Mouse (Mus musculus) gastrocnemius, adult 8-10 months (tissue): ENCODE results near the gene Rhd. TPM values are rescaled to one million over a fixed set of nuclear protein-coding genes. Genes with fewer than 3 reads are reported as not detected.
A peak's percentile ranks its signal among the peaks of the same experiment; 100 is the strongest.
"Not testable (repeated sequence)": the region's sequence is repeated elsewhere in the genome, so short reads cannot be mapped to it uniquely, and the experiment has no call there.

Source experiments
- DNase-seq, 2 experiments: peaks; one replicate each; pipeline ENCODE4 v3.0.0; 2022; ENCODE audit warnings: low spot score in 2 of 2
- total RNA-seq, 4 experiments: library from RNA; stranded (reverse); gene quantifications; 2 replicates each; pipeline ENCODE4 v1.2.4; 2022

Gene Rhd
- total RNA-seq, 4 experiments from 2014 or later = not detected

GRCm38 (mm10) chr4:134911406-134911805, 47.1 kb downstream of the Rhd start:
- DNase-seq = not testable (repeated sequence)

- DNase-seq = peak in 1 of 2 experiments; percentile 41
Measured at GRCm38 (mm10) chr4:134913413-134913812, 49.1 kb downstream of the Rhd start.

GRCm38 (mm10) chr4:134914122-134914863, 50.0 kb downstream of the Rhd start:
- DNase-seq = no peak

- DNase-seq = peak; percentile 88 to 92
Measured at GRCm38 (mm10) chr4:134914864-134915209, 50.5 kb downstream of the Rhd start, which contains the start of gene Tmem50a. Gene Tmem50a, minus strand, starts transcription at chr4:134915024.

- no peak for DNase-seq
Measured at GRCm38 (mm10) chr4:134915223-134916050, 51.1 kb downstream of the Rhd start.

GRCm38 (mm10) chr4:134917194-134917593, 52.9 kb downstream of the Rhd start:
- DNase-seq = no peak

- peak; percentile 72 to 79 for DNase-seq
Measured at GRCm38 (mm10) chr4:134918381-134918780, 54.0 kb downstream of the Rhd start.

- DNase-seq = no peak
Measured at GRCm38 (mm10) chr4:134919733-134920540, 55.6 kb downstream of the Rhd start.

GRCm38 (mm10) chr4:134920631-134921030, 56.3 kb downstream of the Rhd start:
- no peak for DNase-seq

- no peak for DNase-seq
Measured at GRCm38 (mm10) chr4:134921703-134922102, 57.4 kb downstream of the Rhd start.

- no peak for DNase-seq
Measured at GRCm38 (mm10) chr4:134922111-134922924, 58.0 kb downstream of the Rhd start.

GRCm38 (mm10) chr4:134922925-134923244, 58.5 kb downstream of the Rhd start:
- DNase-seq = peak; percentile 60 to 67

GRCm38 (mm10) chr4:134923258-134924018, 59.1 kb downstream of the Rhd start, which contains the start of gene Rsrp1:
Gene Rsrp1, plus strand, starts transcription at chr4:134923592.
- peak; percentile 92 to 98 for DNase-seq

GRCm38 (mm10) chr4:134924019-134924741, 59.8 kb downstream of the Rhd start:
- DNase-seq = peak; percentile 47 to 72

GRCm38 (mm10) chr4:134925206-134925605, 60.9 kb downstream of the Rhd start:
- peak; percentile 53 to 72 for DNase-seq

GRCm38 (mm10) chr4:134927815-134928463, 63.6 kb downstream of the Rhd start:
- DNase-seq = no peak

GRCm38 (mm10) chr4:134928464-134928836, 64.1 kb downstream of the Rhd start:
- no peak for DNase-seq

- no peak for DNase-seq
Measured at GRCm38 (mm10) chr4:134929536-134929935, 65.2 kb downstream of the Rhd start.

- no peak for DNase-seq
Measured at GRCm38 (mm10) chr4:134930190-134930589, 65.9 kb downstream of the Rhd start.
